Mouse (Mus musculus) CD4-positive, CD25-positive, alpha-beta regulatory T cell, adult 4 months (primary cell): ENCODE measurements around the gene Wdr82. TPM values are rescaled to one million over a fixed set of nuclear protein-coding genes. Genes with fewer than 3 reads are reported as not detected.

Experiments
- ATAC-seq: one replicate; pipeline ENCODE4 v1.8.0; 2017
- polyA plus RNA-seq, 2 experiments: library from polyadenylated mRNA; unstranded; fragments of 100-300 nt; shearing (Covaris generic); gene quantifications; one replicate each; pipeline ENCODE4 v1.2.1; 2017

Wdr82 gene
- polyA plus RNA-seq, 2 experiments from 2014 or later: 46.5 to 47.3 TPM

GRCm38 (mm10) chr9:106199535-106200272 is 29.0 kb downstream of the Wdr82 start, which contains the start of gene Ppm1m:
Gene Ppm1m, minus strand, starts transcription at chr9:106199746.
- no peak for ATAC-seq

- no peak for ATAC-seq
These were observed 31.2 kb downstream of the Wdr82 start for GRCm38 (mm10) chr9:106201895-106202294.

GRCm38 (mm10) chr9:106202819-106203636 is 32.3 kb downstream of the Wdr82 start, which contains the start of gene Twf2:
Gene Twf2, plus strand, starts transcription at chr9:106203108.
- ATAC-seq: peak; percentile 86

GRCm38 (mm10) chr9:106203990-106204851 is 33.5 kb downstream of the Wdr82 start:
- ATAC-seq: no peak

GRCm38 (mm10) chr9:106205713-106206290 is 35.1 kb downstream of the Wdr82 start:
- ATAC-seq: no peak

GRCm38 (mm10) chr9:106206515-106206914 is 35.8 kb downstream of the Wdr82 start:
- no peak for ATAC-seq

GRCm38 (mm10) chr9:106208181-106208580 is 37.5 kb downstream of the Wdr82 start:
- ATAC-seq: no peak

GRCm38 (mm10) chr9:106209954-106210353 is 39.2 kb downstream of the Wdr82 start:
- ATAC-seq: no peak

GRCm38 (mm10) chr9:106210853-106211609 is 40.3 kb downstream of the Wdr82 start:
- ATAC-seq: peak; percentile 64

- ATAC-seq: peak; percentile 81
These were observed 41.2 kb downstream of the Wdr82 start for GRCm38 (mm10) chr9:106211680-106212593.

- no peak for ATAC-seq
These were observed 41.9 kb downstream of the Wdr82 start for GRCm38 (mm10) chr9:106212594-106212981.

- ATAC-seq: peak; percentile 11
These were observed 44.8 kb downstream of the Wdr82 start for GRCm38 (mm10) chr9:106215341-106216125.

GRCm38 (mm10) chr9:106216971-106217370 is 46.2 kb downstream of the Wdr82 start:
- ATAC-seq: no peak

GRCm38 (mm10) chr9:106220894-106221523 is 50.3 kb downstream of the Wdr82 start:
- ATAC-seq: no peak

- no peak for ATAC-seq
These were observed 51.6 kb downstream of the Wdr82 start, which contains the start of gene Tlr9 for GRCm38 (mm10) chr9:106222261-106222851. Gene Tlr9, plus strand, starts transcription at chr9:106222598.

- no peak for ATAC-seq
These were observed 52.3 kb downstream of the Wdr82 start for GRCm38 (mm10) chr9:106222994-106223393.

- ATAC-seq: no peak
These were observed 54.9 kb downstream of the Wdr82 start for GRCm38 (mm10) chr9:106225469-106226150.

GRCm38 (mm10) chr9:106226151-106226682 is 55.5 kb downstream of the Wdr82 start:
- peak; percentile 29 for ATAC-seq
